Mouse (Mus musculus) cerebellum, adult 18-20 months (tissue): Measurements from ENCODE around the gene Pdzd11.

Experiments
- DNase-seq, 2 experiments: peaks; one replicate each; pipeline ENCODE4 v3.0.0; 2021

Gene Pdzd11

DNA sequence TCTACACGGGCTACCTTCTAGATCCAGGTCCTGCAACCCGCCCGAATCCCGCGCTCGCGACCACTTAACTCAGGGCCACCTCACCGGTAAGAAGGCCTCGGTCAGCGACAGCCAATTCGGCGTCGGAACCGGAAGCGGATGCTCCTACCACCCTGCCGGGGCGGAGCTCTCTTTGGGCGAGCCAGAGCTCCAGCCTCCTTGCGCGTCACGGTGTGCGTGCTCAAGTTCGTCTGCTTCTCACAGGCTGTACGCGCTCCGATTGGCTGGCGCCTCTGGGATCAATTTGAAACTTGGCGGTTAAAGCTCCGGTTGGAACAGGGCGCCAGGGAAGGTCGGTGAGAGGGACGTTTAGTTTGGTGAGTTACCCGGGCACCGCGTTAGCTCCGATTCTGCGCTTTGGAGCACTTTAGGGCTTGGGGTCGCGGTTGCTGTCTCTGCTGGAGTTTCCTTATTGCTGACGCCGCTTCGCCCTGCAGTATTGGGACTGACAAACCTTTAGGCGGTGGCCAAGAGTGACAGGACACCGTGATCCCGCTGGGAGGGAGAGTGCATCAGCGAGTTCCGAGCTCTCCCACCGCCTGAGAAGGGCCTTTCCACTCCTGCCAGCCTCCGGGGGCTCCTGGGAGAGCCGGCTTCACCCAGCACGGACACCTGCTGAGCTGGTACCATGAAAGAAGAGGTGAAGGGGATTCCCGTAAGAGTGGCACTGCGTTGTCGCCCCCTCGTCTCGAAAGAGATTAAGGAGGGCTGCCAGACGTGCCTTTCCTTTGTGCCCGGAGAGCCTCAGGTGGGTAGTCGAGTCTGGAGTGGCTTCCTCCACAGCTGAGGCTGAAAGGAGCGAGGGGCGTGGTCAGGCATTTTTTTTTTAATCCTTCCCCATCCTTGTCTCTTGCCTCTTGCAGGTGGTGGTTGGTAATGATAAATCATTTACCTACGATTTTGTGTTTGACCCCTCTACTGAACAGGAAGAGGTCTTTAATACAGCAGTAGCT lies at the start of gene Pdzd11:
Gene Pdzd11 (minus strand): TSS at position 767 of the 992 bp plus-strand sequence.
- peak; percentile 84 to 93 for DNase-seq

GRCm38 (mm10) chrX:100664825-100665224 lies 38.5 kb upstream of the Pdzd11 start:
- no peak for DNase-seq

DNA sequence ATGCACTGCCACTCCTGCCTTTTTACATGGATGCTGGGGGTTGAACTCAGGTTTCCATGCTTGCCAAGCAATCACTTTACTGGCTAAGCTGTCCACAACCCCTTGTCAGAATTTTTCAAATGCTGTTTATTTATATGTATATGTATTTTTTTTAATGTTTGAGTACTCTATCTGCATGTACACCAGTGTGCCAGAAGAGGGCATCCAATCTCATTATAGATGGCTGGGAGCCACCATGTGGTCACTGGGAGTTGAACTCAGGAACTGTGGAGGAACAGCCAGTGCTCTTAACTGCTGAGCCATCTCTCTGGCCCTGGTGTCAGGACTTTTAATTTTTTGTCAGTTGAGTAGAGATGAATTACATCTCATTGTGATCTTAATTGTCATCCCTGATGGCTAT lies 26.5 kb upstream of the Pdzd11 start:
- no peak for DNase-seq

DNA sequence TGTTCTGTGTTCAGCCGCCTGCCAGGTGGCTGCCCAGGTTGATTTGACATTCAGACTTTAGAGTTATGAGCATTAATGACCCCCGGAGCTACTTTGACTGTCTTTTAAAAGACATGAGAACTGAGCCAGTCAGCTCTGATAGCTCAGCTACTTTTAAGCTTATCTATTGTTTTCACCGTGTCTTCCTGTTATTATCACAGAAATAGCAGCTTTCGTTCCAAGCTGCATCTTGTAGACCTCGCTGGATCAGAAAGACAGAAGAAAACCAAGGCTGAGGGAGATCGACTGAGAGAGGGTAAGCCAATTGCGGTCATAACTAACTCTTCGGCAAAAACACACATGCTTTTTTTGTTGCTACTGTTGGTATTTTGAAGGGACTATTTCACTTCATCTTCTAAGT lies 12.1 kb upstream of the Pdzd11 start:
- no peak for DNase-seq

GRCm38 (mm10) chrX:100629076-100629475 lies 2.7 kb upstream of the Pdzd11 start:
- DNase-seq: no peak

DNA sequence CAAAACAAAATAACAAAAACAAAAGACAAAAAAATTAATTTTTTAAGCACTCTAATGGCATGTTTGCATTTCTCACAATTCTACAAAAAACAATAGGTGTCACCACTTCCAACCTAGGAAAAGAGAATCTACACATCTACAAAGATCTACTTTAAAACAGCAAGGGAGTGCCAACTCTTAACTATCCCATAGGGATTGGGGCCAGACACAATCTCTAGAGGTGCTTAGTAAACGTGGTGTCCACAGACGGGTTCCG lies 894 bp downstream of the Pdzd11 start, which contains the start of gene Kif4:
Gene Kif4 (plus strand): TSS at position 192 of the 256 bp plus-strand sequence.
- no peak for DNase-seq

DNA sequence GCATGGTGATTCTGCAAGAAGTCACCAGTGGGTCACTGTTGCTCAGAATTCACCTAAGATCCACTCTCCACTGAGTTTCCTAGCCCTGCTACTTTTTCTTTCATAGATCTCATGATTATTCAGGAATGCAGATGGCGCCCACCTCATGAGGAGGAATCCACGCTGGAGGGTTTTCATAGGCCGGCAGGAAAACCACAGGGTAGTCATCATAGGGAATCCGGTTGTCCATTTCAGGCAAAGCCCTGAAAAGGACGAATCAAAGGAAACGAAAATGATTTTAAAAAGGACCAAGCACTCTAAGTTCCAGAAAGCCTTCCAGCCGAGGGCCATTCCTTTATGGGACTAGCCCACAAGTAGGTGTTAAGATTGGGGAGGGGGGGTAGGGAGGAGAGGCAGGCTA lies 1.2 kb downstream of the Pdzd11 start:
- DNase-seq: no peak

- no peak for DNase-seq
These were observed 2.1 kb downstream of the Pdzd11 start for GRCm38 (mm10) chrX:100624242-100624641.

DNA sequence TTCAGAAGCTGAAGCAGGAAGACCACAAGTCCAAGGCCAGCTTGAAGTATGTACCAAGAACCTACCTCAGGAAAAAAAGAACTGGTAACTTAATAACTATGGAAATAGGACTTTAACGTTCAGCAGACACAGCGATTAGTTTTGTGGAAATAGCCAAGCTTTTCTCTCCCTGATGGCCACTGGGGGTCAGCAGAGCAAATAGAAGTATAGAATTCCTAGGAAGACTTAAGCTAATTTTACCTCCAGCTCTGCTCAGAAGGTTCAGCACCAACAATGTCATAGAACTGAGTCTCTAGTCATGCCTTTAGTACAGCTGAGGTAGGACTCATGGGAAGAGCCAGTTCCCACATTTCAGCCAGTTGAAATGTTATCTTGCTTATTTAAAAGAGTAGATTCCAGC lies 5.0 kb downstream of the Pdzd11 start:
- peak in 1 of 2 experiments; percentile 4 for DNase-seq

DNA sequence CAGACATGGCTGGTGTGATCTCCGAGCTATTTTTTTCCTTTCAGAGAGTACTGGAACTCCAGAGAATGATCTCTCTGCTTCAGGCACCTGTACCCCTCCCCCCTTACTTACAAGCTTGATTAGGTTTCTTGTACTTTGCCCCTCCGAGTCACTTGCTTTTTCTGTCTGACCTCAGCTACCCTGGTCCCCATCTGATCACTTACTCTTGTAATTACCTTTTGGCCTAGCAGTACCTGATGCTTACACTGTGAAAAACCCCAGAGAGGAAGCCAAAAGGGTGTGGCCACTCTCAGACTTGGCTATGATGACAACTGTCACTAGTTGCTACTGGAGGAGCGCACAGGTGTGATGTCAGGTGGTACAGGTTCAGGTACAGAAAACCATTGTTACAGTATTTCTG lies 7.9 kb downstream of the Pdzd11 start:
- DNase-seq: no peak

- DNase-seq: no peak
These were observed 21.1 kb downstream of the Pdzd11 start, which contains the start of gene Arr3 for GRCm38 (mm10) chrX:100605314-100605713. Gene Arr3, plus strand, starts transcription at chrX:100605497.

- no peak for DNase-seq
These were observed 26.6 kb downstream of the Pdzd11 start for GRCm38 (mm10) chrX:100599755-100600154.

- DNase-seq: peak in 1 of 2 experiments; percentile 13
These were observed 28.9 kb downstream of the Pdzd11 start for GRCm38 (mm10) chrX:100597439-100597838.

DNA sequence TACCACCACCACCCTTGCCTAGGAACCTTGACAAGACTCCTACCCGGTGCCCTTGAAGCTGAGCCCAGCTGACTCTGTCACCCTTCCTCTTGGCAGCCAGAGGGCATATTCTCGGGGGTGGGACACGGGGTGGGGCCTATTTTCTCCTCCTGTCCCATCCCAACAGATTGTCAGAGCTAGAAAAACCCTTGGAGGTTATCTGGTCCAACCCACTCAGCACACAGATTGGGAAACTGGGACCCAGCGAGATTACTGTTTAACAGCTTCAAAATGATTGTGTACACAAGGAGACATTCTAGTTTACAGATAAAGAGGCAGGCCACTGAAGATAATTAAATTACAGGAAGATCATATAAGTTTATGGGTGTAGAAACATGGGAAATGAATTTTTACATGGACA lies 31.6 kb downstream of the Pdzd11 start, which contains the start of gene P2ry4:
Gene P2ry4 (minus strand): TSS at position 79 of the 400 bp plus-strand sequence.
- DNase-seq: no peak
